Mouse (Mus musculus) myocyte (in vitro differentiated cells): Measurements from ENCODE around the gene Kti12. TPM values are rescaled to one million over a fixed set of nuclear protein-coding genes. Genes with fewer than 3 reads are reported as not detected.

Source experiments
- H3K27me3 ChIP-seq: one replicate; pipeline ENCODE4 v1.6.1; 2011; ENCODE audit not compliant: control insufficient read depth, insufficient read depth, insufficient read length
- H3K36me3 ChIP-seq: one replicate; pipeline ENCODE4 v1.6.1; 2011; ENCODE audit not compliant: control insufficient read depth, insufficient read depth
- H3K4me2 ChIP-seq: one replicate; pipeline ENCODE4 v1.6.1; 2011; ENCODE audit warnings: low read depth, control low read depth
- H3K4me3 ChIP-seq: one replicate; pipeline ENCODE4 v1.5.1; 2011; ENCODE audit warnings: mild to moderate bottlenecking, control low read depth, moderate library complexity
- H3K79me2 ChIP-seq: one replicate; pipeline ENCODE4 v1.6.1; 2011; ENCODE audit not compliant: control insufficient read depth, insufficient read depth
- H3ac ChIP-seq: one replicate; pipeline ENCODE4 v1.6.1; 2011; ENCODE audit not compliant: control insufficient read depth, insufficient read length
- CEBPB ChIP-seq: IDR thresholded peaks from 2 replicates; pipeline ENCODE4 v1.6.1; 2011; ENCODE audit warnings: mild to moderate bottlenecking, moderate library complexity; ENCODE audit not compliant: poor library complexity, insufficient read depth, severe bottlenecking
- E2F4 ChIP-seq: IDR thresholded peaks from one replicate; pipeline ENCODE4 v1.6.1; 2011; ENCODE audit warnings: mild to moderate bottlenecking, control low read depth, moderate library complexity; ENCODE audit not compliant: insufficient read depth
- MAX ChIP-seq: IDR thresholded peaks from one replicate; pipeline ENCODE4 v1.6.1; 2011; ENCODE audit warnings: low read depth, mild to moderate bottlenecking, control low read depth
- MYOD1 ChIP-seq, 3 experiments: IDR thresholded peaks; one replicate each; pipeline ENCODE4 v1.6.1; 2011; ENCODE audit warnings: control low read depth in 2 of 3, low read depth in 2 of 3, mild to moderate bottlenecking in 2 of 3, moderate library complexity in 1 of 3; ENCODE audit not compliant: insufficient read length in 2 of 3, control insufficient read depth in 1 of 3
- MYOG ChIP-seq, 3 experiments: IDR thresholded peaks; one replicate each; pipeline ENCODE4 v1.6.1; 2011; ENCODE audit warnings: control low read depth in 2 of 3, low read depth in 2 of 3, mild to moderate bottlenecking in 2 of 3; ENCODE audit not compliant: insufficient read length in 2 of 3, control insufficient read depth in 1 of 3, insufficient read depth in 1 of 3
- POLR2A ChIP-seq: IDR thresholded peaks from one replicate; pipeline ENCODE4 v1.6.1; 2011; ENCODE audit warnings: low read depth, mild to moderate bottlenecking, control low read depth, moderate library complexity; ENCODE audit not compliant: insufficient read length
- POLR2AphosphoS2 ChIP-seq: IDR thresholded peaks from one replicate; pipeline ENCODE4 v1.6.1; 2011; ENCODE audit warnings: low read depth, control low read depth; ENCODE audit not compliant: insufficient read length
- REST ChIP-seq: IDR thresholded peaks from one replicate; pipeline ENCODE4 v1.6.1; 2011; ENCODE audit warnings: mild to moderate bottlenecking, control low read depth, moderate library complexity; ENCODE audit not compliant: insufficient read depth, insufficient read length
- SRF ChIP-seq: IDR thresholded peaks from one replicate; pipeline ENCODE4 v1.6.1; 2011; ENCODE audit warnings: low read depth; ENCODE audit not compliant: control insufficient read depth, insufficient read length
- TCF12 ChIP-seq: IDR thresholded peaks from one replicate; pipeline ENCODE4 v1.6.1; 2011; ENCODE audit warnings: mild to moderate bottlenecking, control low read depth; ENCODE audit not compliant: poor library complexity, insufficient read depth, severe bottlenecking
- TCF3 ChIP-seq: IDR thresholded peaks from one replicate; pipeline ENCODE4 v1.6.1; 2011; ENCODE audit warnings: low read depth, control low read depth; ENCODE audit not compliant: insufficient read length
- USF1 ChIP-seq: IDR thresholded peaks from one replicate; pipeline ENCODE4 v1.6.1; 2011; ENCODE audit warnings: low read depth, mild to moderate bottlenecking, control low read depth, moderate library complexity
- polyA plus RNA-seq: library from polyadenylated mRNA; unstranded; fragments of >200 nt; fragmentation: generic; extraction: Trizol; gene quantifications from one replicate; pipeline ENCODE4 v1.2.1, GENCODE M21; 2012; ENCODE audit warnings: missing spikeins

Gene Kti12
- polyA plus RNA-seq, 1 experiment, result 30.7 TPM

DNA sequence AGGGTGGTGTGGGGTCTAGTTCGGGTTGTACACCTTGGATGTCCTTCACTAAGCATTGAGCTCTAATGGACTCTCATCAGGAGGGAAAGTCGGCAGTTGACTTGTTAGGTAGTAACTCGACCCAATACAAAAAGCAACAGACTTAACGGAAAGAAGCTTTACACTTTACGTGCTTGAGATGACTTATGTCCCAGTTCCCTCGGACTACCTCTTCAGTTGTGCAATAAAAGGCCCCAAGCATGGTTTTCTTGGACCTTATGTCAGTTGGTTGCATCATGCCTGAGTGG lies 13.8 kb upstream of the Kti12 start:
- Histone ChIP-seq H3K27me3 (no peaks in the 10 kb centered on the region), H3K4me2 (peak overlapping the region; percentile 73), H3K79me2 (peaks cover 63% of the 10 kb centered on the region), H3K4me3 (peak overlapping the region; percentile 62), H3K36me3 (peaks cover 12% of the 10 kb centered on the region), H3ac (peak overlapping the region; percentile 34)
- TF ChIP-seq E2F4 (no peak), REST (no peak), CEBPB (peak; percentile 95), USF1 (no peak), POLR2A (no peak), MAX (peak; percentile 48)

DNA sequence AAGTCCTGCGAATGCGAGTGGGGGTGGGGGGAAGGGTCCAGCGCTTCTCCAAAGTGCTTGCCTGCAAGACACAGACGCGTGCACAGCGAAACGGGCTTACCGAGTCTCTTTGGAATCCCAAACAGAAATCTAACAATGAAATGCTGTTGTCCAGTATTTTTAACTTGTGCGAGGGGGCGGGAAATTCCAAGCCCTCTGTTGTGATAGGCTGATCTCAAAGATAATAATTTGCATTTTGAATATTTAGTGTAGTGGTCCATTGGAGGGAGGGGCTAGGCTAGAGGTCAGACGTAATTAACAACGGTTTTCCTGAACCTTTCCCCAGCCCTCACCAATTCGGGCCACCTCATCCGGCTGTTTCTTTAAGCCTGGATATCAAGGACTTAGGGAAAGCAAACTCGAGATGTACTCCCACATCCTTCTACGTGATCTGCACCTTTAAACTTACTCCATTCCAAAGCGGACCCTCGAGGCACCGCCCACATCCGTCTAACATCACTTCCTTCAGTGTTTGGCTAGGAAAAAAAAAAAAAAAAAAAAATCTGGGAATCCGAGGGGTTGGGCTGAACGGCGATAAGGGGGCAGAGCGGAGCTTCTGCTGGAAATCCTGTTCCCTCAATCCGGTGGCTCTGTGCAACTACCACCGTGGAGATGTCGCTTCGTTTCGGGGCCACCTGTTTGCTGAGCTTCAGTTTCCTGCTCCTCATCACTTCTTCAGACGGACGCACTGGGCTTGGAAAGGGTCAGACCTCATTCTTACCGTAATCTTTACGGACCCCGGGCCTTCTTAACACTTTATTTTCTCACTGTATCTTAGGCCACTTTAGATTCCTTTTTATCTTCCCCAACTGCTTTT lies 13.2 kb upstream of the Kti12 start, which contains the start of gene Txndc12:
Txndc12 (plus strand) TSS at position 487 of the 856 bp plus-strand sequence.
- Histone ChIP-seq H3K79me2 (peaks cover 60% of the 10 kb centered on the region), H3K4me2 (peak within 1 kb of the TSS; percentile 73), H3ac (peak within 1 kb of the TSS; percentile 34), H3K4me3 (peak within 1 kb of the TSS; percentile 62), H3K27me3 (no peaks in the 10 kb centered on the region), H3K36me3 (peaks cover 10% of the 10 kb centered on the region)
- TF ChIP-seq POLR2A, result peak; percentile 69
- no peak for TF ChIP-seq REST
- TF ChIP-seq POLR2AphosphoS2, result peak; percentile 79
- TF ChIP-seq TCF12, result no peak
- no peak for TF ChIP-seq MYOG (IDR thresholded peaks at IDR 0.05; ENCODE audit: control insufficient read depth in 1 of 3, insufficient read depth in 1 of 3, insufficient read length in 2 of 3, low read depth in 2 of 3)
- no peak for TF ChIP-seq USF1
- 0 out of 2 replicates have a peak, but pooled peaks have one; percentile 11 for TF ChIP-seq CEBPB
- TF ChIP-seq E2F4, result no peak
- TF ChIP-seq MAX, result no peak
- no peak for TF ChIP-seq SRF
- no peak for TF ChIP-seq TCF3
- peak in 1 of 3 experiments; percentile 51 for TF ChIP-seq MYOD1 (IDR thresholded peaks at IDR 0.05; ENCODE audit: control insufficient read depth in 1 of 3, insufficient read length in 2 of 3, low read depth in 2 of 3)

DNA sequence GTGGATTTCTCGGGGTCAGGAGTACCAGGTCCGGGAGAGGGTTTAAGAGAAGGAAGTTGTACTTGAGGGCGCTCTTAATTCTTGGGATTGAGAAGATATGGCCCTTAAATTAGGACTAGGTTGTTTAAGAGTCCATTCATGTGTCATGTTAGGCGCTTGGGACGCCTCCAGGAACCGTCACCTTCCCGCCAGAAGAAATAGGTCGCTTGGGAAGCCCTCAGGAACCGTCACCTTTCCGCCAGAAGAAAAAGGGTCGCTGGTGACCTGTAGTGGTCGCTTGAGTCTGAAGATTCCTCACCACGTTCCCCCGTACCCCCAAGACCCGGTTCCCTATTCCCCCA lies 12.6 kb upstream of the Kti12 start:
- TF ChIP-seq E2F4 (no peak), REST (no peak), MYOG (IDR thresholded peaks at IDR 0.05; ENCODE audit: control insufficient read depth in 1 of 3, insufficient read depth in 1 of 3, insufficient read length in 2 of 3, low read depth in 2 of 3) (no peak), SRF (no peak)
- Histone ChIP-seq H3K27me3 (no peaks in the 10 kb centered on the region), H3K79me2 (peaks cover 60% of the 10 kb centered on the region), H3K4me3 (peak overlapping the region; percentile 62), H3K36me3 (peaks cover 4% of the 10 kb centered on the region), H3K4me2 (peak overlapping the region; percentile 72), H3ac (peak overlapping the region; percentile 34)

DNA sequence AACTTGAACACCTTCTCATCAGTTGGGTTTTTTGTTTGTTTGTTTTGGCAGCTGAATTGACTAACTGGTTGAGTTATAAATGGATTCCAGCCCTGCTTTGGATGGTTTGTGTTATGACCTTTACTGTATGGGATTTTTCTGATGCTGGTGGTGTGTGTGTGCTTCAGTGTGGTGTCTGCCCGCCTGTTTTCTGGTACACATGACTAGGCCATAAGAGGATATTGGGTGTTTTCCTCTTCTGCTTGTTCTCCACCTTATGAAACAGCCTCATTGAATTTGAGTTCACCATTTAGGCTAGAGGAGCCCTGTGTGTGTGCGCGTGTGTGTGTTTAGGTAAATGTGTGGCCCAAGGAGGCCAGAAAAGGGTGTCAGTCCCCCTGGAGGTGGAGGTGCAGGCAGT lies 12.1 kb upstream of the Kti12 start:
- Histone ChIP-seq H3K4me2 (peak overlapping the region; percentile 72), H3ac (no peak overlapping the region), H3K79me2 (peaks cover 59% of the 10 kb centered on the region), H3K36me3 (no peaks in the 10 kb centered on the region), H3K4me3 (peak overlapping the region; percentile 62), H3K27me3 (no peaks in the 10 kb centered on the region)
- no peak for TF ChIP-seq E2F4
- no peak for TF ChIP-seq REST
- TF ChIP-seq MAX, result no peak
- TF ChIP-seq POLR2A, result no peak
- TF ChIP-seq USF1, result no peak
- no peak for TF ChIP-seq TCF12
- no peak for TF ChIP-seq CEBPB
- TF ChIP-seq MYOG (IDR thresholded peaks at IDR 0.05; ENCODE audit: control insufficient read depth in 1 of 3, insufficient read depth in 1 of 3, insufficient read length in 2 of 3, low read depth in 2 of 3), result no peak
- no peak for TF ChIP-seq POLR2AphosphoS2
- TF ChIP-seq MYOD1 (IDR thresholded peaks at IDR 0.05; ENCODE audit: control insufficient read depth in 1 of 3, insufficient read length in 2 of 3, low read depth in 2 of 3), result no peak
- no peak for TF ChIP-seq SRF
- TF ChIP-seq TCF3, result no peak

DNA sequence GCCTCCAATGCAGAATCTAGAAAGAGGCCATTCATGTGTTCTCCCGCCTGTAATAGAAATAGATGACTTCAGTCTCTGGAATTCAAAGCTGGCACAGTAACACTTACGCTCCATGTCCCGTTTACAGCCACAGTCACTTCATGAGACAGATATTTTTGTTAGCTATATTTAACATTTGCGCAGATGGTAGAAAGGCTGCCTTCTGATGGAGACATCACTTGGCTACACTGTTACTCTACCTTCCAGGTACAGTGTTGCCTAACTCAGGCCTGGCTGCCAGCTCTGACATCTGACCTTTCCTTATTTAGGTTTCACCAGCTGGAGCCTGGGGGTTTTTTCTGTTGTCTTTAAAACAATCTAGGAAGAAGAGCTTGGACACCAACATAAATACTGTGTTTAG lies 9.6 kb upstream of the Kti12 start:
- TF ChIP-seq MYOD1 (IDR thresholded peaks at IDR 0.05; ENCODE audit: control insufficient read depth in 1 of 3, insufficient read length in 2 of 3, low read depth in 2 of 3) (no peak), E2F4 (no peak), TCF12 (no peak), MAX (no peak)
- Histone ChIP-seq H3ac (no peak overlapping the region), H3K4me3 (no peak overlapping the region), H3K79me2 (peaks cover 51% of the 10 kb centered on the region), H3K36me3 (no peaks in the 10 kb centered on the region), H3K4me2 (peak overlapping the region; percentile 21), H3K27me3 (no peaks in the 10 kb centered on the region)
